Mouse (Mus musculus) CD4-positive, CD25-positive, alpha-beta regulatory T cell, adult 9 weeks (primary cell): ENCODE measurements around the gene Igsf11. TPM values are rescaled to one million over a fixed set of nuclear protein-coding genes. Genes with fewer than 3 reads are reported as not detected.

ENCODE experiments used
- polyA plus RNA-seq: library from polyadenylated mRNA; unstranded; fragments of 100-300 nt; shearing (Covaris generic); gene quantifications from one replicate; pipeline ENCODE4 v1.2.1, GENCODE M21; 2017

The Igsf11 gene
- polyA plus RNA-seq: not detected

DNA sequence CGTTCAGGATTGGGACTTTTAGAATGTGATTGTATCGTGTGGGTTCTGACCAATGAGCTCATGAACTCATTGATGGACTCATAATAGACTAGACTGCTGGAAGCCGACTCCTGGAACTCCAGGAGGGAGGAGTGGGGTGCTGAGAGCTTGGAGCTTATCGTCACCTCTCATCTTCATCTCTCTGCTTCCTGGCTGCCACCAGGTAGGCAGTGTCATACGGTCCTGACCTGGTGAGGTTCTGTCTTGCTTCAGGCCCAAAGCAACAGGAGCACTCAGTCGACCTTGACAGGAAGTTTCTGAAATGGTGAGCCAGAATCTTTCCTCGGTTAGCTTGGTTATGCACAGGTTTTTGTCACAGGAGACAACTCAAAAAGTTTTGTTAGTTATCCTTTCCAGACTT, at the start of gene Igsf11:
Gene Igsf11 (plus strand): TSS at position 301 of the 400 bp plus-strand sequence.

Other genes starting within 250 kb of the Igsf11 start
- 44.1 TPM for gene Arhgap31, start 179.4 kb upstream of the Igsf11 start, polyA plus RNA-seq
- 7.2 TPM for gene B4galt4, start 150.4 kb upstream of the Igsf11 start, polyA plus RNA-seq
- gene Upk1b, start 92.3 kb upstream of the Igsf11 start, polyA plus RNA-seq: not detected
- gene 4930435E12Rik, start 63.9 kb upstream of the Igsf11 start, polyA plus RNA-seq: not detected